ENCODE assay signal across 9 mouse cellular contexts in genomic region chr2:168095077-168095476, GRCm38 (mm10). TPM values are rescaled to one million over a fixed set of nuclear protein-coding genes. Genes with fewer than 3 reads are reported as not detected.
DNase-seq lines count a peak whose midpoint lies in the region; ATAC-seq and TF ChIP-seq lines count a peak whose summit lies in the region.
"Had no signal": no experiment of that assay in that cellular context is flagged by ENCODE, and none has a peak within 500 bp of the region (broad histone marks: within the 10 kb centered on the region; RNA-seq: fewer than 3 reads in every experiment).

No protein-coding gene starts in this region.

- no peak for TF ChIP-seq EP300 in liver, postnatal 0 days (IDR thresholded peaks at IDR 0.05; ENCODE audit: low read depth)

- no peaks in the 10 kb centered on the region for H3K9me3 ChIP-seq in embryonic facial prominence, embryonic 14.5 days (ENCODE audit: control insufficient read depth, low read length)
- H3K9me3 ChIP-seq in intestine, embryonic 15.5 days, result no peaks in the 10 kb centered on the region
- no peaks in the 10 kb centered on the region for H3K9me3 ChIP-seq in liver, postnatal 0 days (ENCODE audit: low read length)

- H3K4me2 ChIP-seq in embryonic facial prominence, embryonic 14.5 days (ENCODE audit: low read depth, low read length), result no peak overlapping the region
- no peak overlapping the region; the same call in 1 of the 2 replicates for H3K4me2 ChIP-seq in intestine, embryonic 15.5 days (replicated peaks)
- H3K4me2 ChIP-seq in liver, postnatal 0 days (ENCODE audit: low read depth, low read length), result no peak overlapping the region

- peak overlapping the region; percentile 40; the same call in 1 of the 2 replicates for H3K27ac ChIP-seq in embryonic facial prominence, embryonic 14.5 days (replicated peaks; ENCODE audit: low read depth, low read length)
- peak overlapping the region; percentile 59 for H3K27ac ChIP-seq in intestine, embryonic 15.5 days
- peak overlapping the region; percentile 12; the same call in 1 of the 2 replicates for H3K27ac ChIP-seq in liver, postnatal 0 days (ENCODE audit: low read depth)

- H3K36me3 ChIP-seq in embryonic facial prominence, embryonic 14.5 days (ENCODE audit: control insufficient read depth, insufficient read depth, low read length), result no peaks in the 10 kb centered on the region
- 0 out of 2 replicates have a peak, but pooled peaks cover 4% of the 10 kb centered on the region for H3K36me3 ChIP-seq in intestine, embryonic 15.5 days
- H3K36me3 ChIP-seq in liver, postnatal 0 days (replicated peaks; ENCODE audit: insufficient read depth, low read length), result no peaks in the 10 kb centered on the region

- peak; percentile 41 for DNase-seq in layer of hippocampus, adult 11-12 months (ENCODE audit: low spot score)
- no peak for DNase-seq in layer of hippocampus, postnatal 36 days
- DNase-seq in embryonic facial prominence, embryonic 14.5 days (ENCODE audit: low spot score), result no peak
- DNase-seq in liver, postnatal 0 days, result peak; percentile 48
- no peak for DNase-seq in urinary bladder, adult 18-20 months (ENCODE audit: low spot score in 2 of 2)
- no peak for DNase-seq in urinary bladder, adult 2 months (ENCODE audit: low spot score)
- DNase-seq: gastrocnemius, postnatal 25 days had no signal

- H3K4me3 ChIP-seq in embryonic facial prominence, embryonic 14.5 days (ENCODE audit: low read depth, low read length), result no peak overlapping the region
- H3K4me3 ChIP-seq in intestine, embryonic 15.5 days (replicated peaks), result no peak overlapping the region
- H3K4me3 ChIP-seq in liver, postnatal 0 days (ENCODE audit: low read depth, low read length), result no peak overlapping the region

- H3K4me1 ChIP-seq in embryonic facial prominence, embryonic 14.5 days (ENCODE audit: control insufficient read depth, insufficient read depth, low read length), result no peaks in the 10 kb centered on the region
- H3K4me1 ChIP-seq in intestine, embryonic 15.5 days (replicated peaks), result peaks cover 35% of the 10 kb centered on the region
- H3K4me1 ChIP-seq in liver, postnatal 0 days (ENCODE audit: insufficient read depth), result peaks cover 4% of the 10 kb centered on the region

- WGBS in embryonic facial prominence, embryonic 14.5 days, result 57% methylated on average over 8 of the region's 8 CpGs
- WGBS in intestine, embryonic 15.5 days, result 47% methylated on average over 8 of the region's 8 CpGs
- 57% methylated on average over 8 of the region's 8 CpGs for WGBS in liver, postnatal 0 days (ENCODE audit: insufficient replicate concordance)

- H3K9ac ChIP-seq in embryonic facial prominence, embryonic 14.5 days (ENCODE audit: low read depth, low read length), result no peak overlapping the region
- no peak overlapping the region for H3K9ac ChIP-seq in intestine, embryonic 15.5 days
- H3K9ac ChIP-seq in liver, postnatal 0 days (replicated peaks), result no peak overlapping the region

- TF ChIP-seq CTCF in liver, postnatal 0 days (IDR thresholded peaks at IDR 0.05; ENCODE audit: low read depth), result no peak

- no peaks in the 10 kb centered on the region for H3K27me3 ChIP-seq in embryonic facial prominence, embryonic 14.5 days (replicated peaks; ENCODE audit: control insufficient read depth, insufficient read depth, low read length)
- H3K27me3 ChIP-seq in intestine, embryonic 15.5 days (replicated peaks), result no peaks in the 10 kb centered on the region
- no peaks in the 10 kb centered on the region for H3K27me3 ChIP-seq in liver, postnatal 0 days (ENCODE audit: insufficient read depth, low read length)

- ATAC-seq in embryonic facial prominence, embryonic 14.5 days (ENCODE audit: low read depth), result peak; percentile 53; the same call in 1 of the 2 replicates
- peak; percentile 34; the same call in 1 of the 2 replicates for ATAC-seq in intestine, embryonic 15.5 days
- no peak for ATAC-seq in liver, postnatal 0 days
- no peak for ATAC-seq in erythroblast, adult 5-6 weeks (replicated peaks; ENCODE audit: low FRiP score, poor library complexity, severe bottlenecking)

RNA-seq across cellular contexts. Expression of gene Pard6b, which starts 14.3 kb away (rescaled TPM):
- total RNA-seq in layer of hippocampus, postnatal 36 days (2021), result 1 to 10 TPM; 4.1 to 4.3 TPM
- 2.9 and 3.0 TPM in 2 replicates for polyA plus RNA-seq in embryonic facial prominence, embryonic 14.5 days (2014; fragmentation: Nextera tagmentation; extraction: Ambion mirVana)
- 16.9 and 17.4 TPM in 2 replicates for polyA plus RNA-seq in intestine, embryonic 15.5 days (2015; fragmentation: Nextera tagmentation; extraction: Ambion mirVana)
- polyA plus RNA-seq in liver, postnatal 0 days (2015; fragmentation: Nextera tagmentation; extraction: Ambion mirVana), result 2.3 and 2.7 TPM in 2 replicates
- not detected in 2 replicates for total RNA-seq in erythroblast, adult 5-6 weeks (2015; ENCODE audit: low replicate concordance)
- total RNA-seq in erythroblast, adult 5-6 weeks (2017; ENCODE audit: low replicate concordance), result not detected in 2 replicates
- 6.3 and 8.3 TPM in 2 replicates for polyA plus RNA-seq in urinary bladder, adult 2 months (2012; rRNA removed)

Comparison
In these comparisons a context has a peak if more than half of its experiments do, and no peak if none do; other contexts are left out.
1. DNase-seq: peak in layer of hippocampus, adult 11-12 months (single experiment) and liver, postnatal 0 days (single experiment); none in layer of hippocampus, postnatal 36 days (0 of 2), embryonic facial prominence, embryonic 14.5 days (single experiment), urinary bladder, adult 18-20 months (0 of 2) and urinary bladder, adult 2 months (single experiment).
2. ATAC-seq: peak in embryonic facial prominence, embryonic 14.5 days (single experiment) and intestine, embryonic 15.5 days (single experiment); none in liver, postnatal 0 days (single experiment) and erythroblast, adult 5-6 weeks (single experiment).
3. Peak in every context shown above with its lines, with median percentiles within 50 percentile points of each other: H3K27ac ChIP-seq.